Mouse (Mus musculus): ENCODE data around the gene Pxmp4. TPM values are rescaled to one million over a fixed set of nuclear protein-coding genes. Genes with fewer than 3 reads are reported as not detected.
A peak's percentile ranks its signal among the peaks of the same experiment; 100 is the strongest.

Gene Pxmp4
- 21.4 and 23.5 TPM in 2 replicates for polyA plus RNA-seq (2014; fragmentation: Nextera tagmentation; extraction: Ambion mirVana)

DNA sequence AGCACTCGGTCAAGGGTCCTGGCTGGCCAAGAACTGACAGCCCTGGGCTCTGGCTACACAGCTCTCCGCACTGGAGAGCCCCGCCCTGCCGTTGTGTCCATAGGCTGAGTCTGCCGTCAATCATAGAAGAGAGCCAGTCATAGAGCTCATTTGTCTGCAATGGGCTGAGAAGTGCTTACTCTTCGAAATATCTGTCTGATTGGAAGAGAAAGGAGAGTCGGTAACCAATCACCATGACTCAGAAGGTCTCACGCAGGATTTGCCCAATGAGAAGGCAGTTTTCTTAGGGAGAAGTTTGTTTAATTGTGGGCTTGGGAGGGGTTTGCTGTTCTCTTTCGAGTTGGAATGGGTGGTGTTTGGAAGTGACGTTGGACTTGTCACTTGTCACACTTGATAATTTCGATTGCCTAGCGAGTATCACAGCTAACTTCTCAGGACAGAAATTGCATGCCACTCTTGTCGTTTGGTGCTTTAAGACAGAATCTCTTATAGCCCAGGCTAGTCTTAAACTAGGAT, at the start of gene Pxmp4:
Pxmp4 (minus strand) TSS at position 71 of the 516 bp plus-strand sequence.
- H3K36me3 ChIP-seq (ENCODE audit: control insufficient read depth, insufficient read depth, low read length), result no peaks in the 10 kb centered on the region
- H3K4me3 ChIP-seq (ENCODE audit: low read depth, low read length), result peak within 1 kb of the TSS; percentile 81
- H3K9me3 ChIP-seq (replicated peaks; ENCODE audit: control insufficient read depth, low read length), result no peaks in the 10 kb centered on the region
- ATAC-seq (replicated peaks; ENCODE audit: insufficient number of reproducible peaks, low FRiP score, low TSS enrichment), result peak; percentile 100
- no peaks in the 10 kb centered on the region for H3K4me1 ChIP-seq (ENCODE audit: control insufficient read depth, insufficient read depth, low read length)
- H3K27ac ChIP-seq (ENCODE audit: low read depth, low read length), result peak within 1 kb of the TSS; percentile 65
- H3K27me3 ChIP-seq (ENCODE audit: control insufficient read depth, insufficient read depth, low read length), result peaks cover 4% of the 10 kb centered on the region; the same call in 1 of the 2 replicates
- H3K4me2 ChIP-seq, result peak within 1 kb of the TSS; percentile 66
- WGBS (ENCODE audit: insufficient replicate concordance), result under 1% methylated on average over 13 of the region's 13 CpGs
- peak within 1 kb of the TSS; percentile 91 for H3K9ac ChIP-seq (ENCODE audit: low read depth, low read length)

DNA sequence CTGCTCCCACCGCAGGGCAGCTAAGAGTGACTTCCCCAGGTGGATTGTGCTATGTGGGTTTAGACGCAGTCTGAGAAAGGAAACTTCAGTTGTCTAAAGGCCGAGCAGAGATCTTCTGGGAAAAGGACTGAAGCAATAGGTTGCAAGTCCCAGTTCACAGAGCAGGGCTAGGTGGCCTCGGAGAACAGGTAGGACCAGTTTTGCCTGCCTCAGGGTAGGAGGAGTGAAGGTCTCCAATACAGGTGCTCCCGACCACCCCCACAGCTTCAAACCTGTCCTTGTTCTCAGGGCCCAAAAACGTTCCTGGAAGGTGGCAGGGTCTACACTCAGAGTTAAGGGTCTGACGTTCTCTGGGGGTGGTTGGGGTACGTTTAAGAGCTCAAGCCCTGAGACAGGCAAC, 47.9 kb upstream of the Pxmp4 start, which contains the start of gene Chmp4b:
Chmp4b (plus strand) TSS at position 343 of the 400 bp plus-strand sequence.
- H3K36me3 ChIP-seq (ENCODE audit: control insufficient read depth, insufficient read depth, low read length), result no peaks in the 10 kb centered on the region
- 0 out of 2 replicates have a peak, but pooled peaks cover 3% of the 10 kb centered on the region for H3K4me1 ChIP-seq (ENCODE audit: control insufficient read depth, insufficient read depth, low read length)
- H3K9ac ChIP-seq (ENCODE audit: low read depth, low read length), result no peak within 1 kb of the TSS
- no peaks in the 10 kb centered on the region for H3K27me3 ChIP-seq (ENCODE audit: control insufficient read depth, insufficient read depth, low read length)
- no peak within 1 kb of the TSS for H3K27ac ChIP-seq (ENCODE audit: low read depth, low read length)
- H3K9me3 ChIP-seq (replicated peaks; ENCODE audit: control insufficient read depth, low read length), result no peaks in the 10 kb centered on the region
- no peak for ATAC-seq (replicated peaks; ENCODE audit: insufficient number of reproducible peaks, low FRiP score, low TSS enrichment)
- no peak within 1 kb of the TSS for H3K4me3 ChIP-seq (ENCODE audit: low read depth, low read length)
- WGBS (ENCODE audit: insufficient replicate concordance), result 50% methylated on average over 8 of the region's 8 CpGs
- H3K4me2 ChIP-seq, result no peak within 1 kb of the TSS

DNA sequence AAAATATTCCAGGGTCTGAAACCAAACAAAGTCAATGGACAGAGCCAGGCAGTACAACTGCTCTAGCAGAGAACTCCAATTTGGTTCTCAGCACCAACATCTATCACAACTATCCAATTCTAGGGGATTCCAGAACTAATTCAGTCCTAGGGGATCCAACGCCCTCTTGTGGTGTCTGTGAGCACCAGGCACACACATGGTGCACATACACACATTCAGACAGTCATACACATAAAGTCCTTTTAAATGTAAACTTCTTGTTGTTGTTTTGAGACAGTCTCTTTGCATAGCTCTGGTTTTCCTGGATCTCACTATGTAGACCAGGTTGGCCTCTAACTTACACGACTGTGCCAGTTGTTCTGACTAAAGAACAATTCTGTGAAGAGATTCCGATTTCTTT, 46.9 kb upstream of the Pxmp4 start:
- Histone ChIP-seq H3K9ac (ENCODE audit: low read depth, low read length) (no peak overlapping the region), H3K4me1 (ENCODE audit: control insufficient read depth, insufficient read depth, low read length) (no peaks in the 10 kb centered on the region), H3K27ac (ENCODE audit: low read depth, low read length) (no peak overlapping the region), H3K4me3 (ENCODE audit: low read depth, low read length) (no peak overlapping the region), H3K9me3 (replicated peaks; ENCODE audit: control insufficient read depth, low read length) (no peaks in the 10 kb centered on the region), H3K27me3 (ENCODE audit: control insufficient read depth, insufficient read depth, low read length) (no peaks in the 10 kb centered on the region), H3K36me3 (ENCODE audit: control insufficient read depth, insufficient read depth, low read length) (peaks cover 4% of the 10 kb centered on the region; the same call in 1 of the 2 replicates), H3K4me2 (no peak overlapping the region)
- WGBS (ENCODE audit: insufficient replicate concordance), result 80% methylated on average over 3 of the region's 3 CpGs
- ATAC-seq (replicated peaks; ENCODE audit: insufficient number of reproducible peaks, low FRiP score, low TSS enrichment), result no peak

DNA sequence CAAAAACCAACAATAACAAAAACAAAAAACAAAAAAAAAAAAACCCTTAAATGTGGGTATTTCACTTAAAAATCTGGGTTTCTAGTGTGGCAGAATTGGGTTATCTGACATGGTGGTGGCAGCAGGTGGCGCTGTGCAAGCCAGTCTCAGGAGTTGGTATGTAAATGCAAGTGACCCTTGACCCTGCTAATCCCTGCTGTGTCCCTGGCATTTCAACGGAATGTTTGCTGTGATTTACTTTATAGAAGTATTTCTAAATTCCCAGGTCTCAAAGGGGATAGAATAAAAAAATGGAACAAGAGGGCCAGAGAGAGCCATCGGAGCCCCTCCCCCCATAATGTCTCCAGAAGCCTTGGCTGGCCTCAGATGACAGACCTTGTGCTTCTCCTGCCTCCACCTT, 44.6 kb upstream of the Pxmp4 start:
- no peak overlapping the region for H3K4me3 ChIP-seq (ENCODE audit: low read depth, low read length)
- no peaks in the 10 kb centered on the region for H3K9me3 ChIP-seq (replicated peaks; ENCODE audit: control insufficient read depth, low read length)
- ATAC-seq (replicated peaks; ENCODE audit: insufficient number of reproducible peaks, low FRiP score, low TSS enrichment), result no peak
- no peaks in the 10 kb centered on the region for H3K4me1 ChIP-seq (ENCODE audit: control insufficient read depth, insufficient read depth, low read length)
- 36% methylated on average over 3 of the region's 3 CpGs for WGBS (ENCODE audit: insufficient replicate concordance)
- no peak overlapping the region for H3K27ac ChIP-seq (ENCODE audit: low read depth, low read length)
- peaks cover 7% of the 10 kb centered on the region; the same call in 1 of the 2 replicates for H3K36me3 ChIP-seq (ENCODE audit: control insufficient read depth, insufficient read depth, low read length)
- no peak overlapping the region for H3K4me2 ChIP-seq
- H3K9ac ChIP-seq (ENCODE audit: low read depth, low read length), result no peak overlapping the region
- H3K27me3 ChIP-seq (ENCODE audit: control insufficient read depth, insufficient read depth, low read length), result no peaks in the 10 kb centered on the region

DNA sequence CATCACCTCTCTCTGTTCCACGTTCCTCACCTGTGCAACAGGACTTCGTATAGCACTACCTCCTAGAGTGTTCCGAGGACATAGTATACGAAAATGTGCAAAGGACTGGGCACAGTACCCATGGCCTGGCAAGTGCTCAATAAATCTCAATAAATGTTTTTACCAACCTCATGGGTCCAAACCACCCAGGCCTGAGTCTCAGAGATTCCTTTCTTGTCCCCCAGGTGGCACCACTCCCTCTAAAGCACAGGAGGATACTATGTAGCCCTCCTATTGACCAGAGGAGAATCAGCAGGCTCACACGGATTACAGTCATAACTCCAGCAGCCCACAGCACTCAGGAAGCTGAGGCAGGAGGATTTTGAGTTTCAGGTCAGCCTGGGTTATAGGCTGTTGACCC, 43.1 kb upstream of the Pxmp4 start:
- ATAC-seq (replicated peaks; ENCODE audit: insufficient number of reproducible peaks, low FRiP score, low TSS enrichment), result no peak
- no peaks in the 10 kb centered on the region for H3K27me3 ChIP-seq (ENCODE audit: control insufficient read depth, insufficient read depth, low read length)
- 77% methylated on average over 5 of the region's 5 CpGs for WGBS (ENCODE audit: insufficient replicate concordance)

DNA sequence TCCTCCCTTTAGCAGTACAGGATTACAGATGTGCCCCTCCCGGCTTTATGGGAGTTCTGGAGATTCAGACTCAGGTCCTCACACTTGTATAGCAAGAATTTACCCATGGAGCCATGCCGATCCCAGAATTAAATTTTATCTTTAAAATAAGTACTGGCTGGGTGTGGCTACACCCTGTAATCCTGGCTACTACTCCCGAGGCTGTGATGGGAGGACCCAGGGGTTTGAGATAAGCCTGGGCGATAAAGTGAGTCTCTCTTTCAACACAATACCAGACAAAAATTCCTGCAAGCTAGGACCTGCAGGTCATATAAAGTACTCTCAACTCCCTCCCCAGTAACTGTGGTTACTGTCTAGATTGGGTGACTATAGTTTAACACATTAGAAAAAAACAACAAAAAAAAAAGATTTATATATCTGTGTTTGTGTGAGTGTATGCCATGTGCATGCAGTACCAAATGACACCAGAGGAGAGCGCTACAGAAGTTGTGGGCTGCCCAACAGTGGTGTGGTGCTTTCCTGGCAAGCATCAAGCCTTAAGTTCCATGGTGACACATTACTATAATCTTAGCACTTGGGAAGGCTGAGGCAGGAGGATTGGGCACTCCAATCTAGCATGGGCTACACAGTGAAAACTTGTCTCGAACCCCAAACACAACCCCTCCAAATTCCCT, 39.3 kb upstream of the Pxmp4 start:
- Histone ChIP-seq H3K27ac (ENCODE audit: low read depth, low read length) (no peak overlapping the region), H3K4me1 (ENCODE audit: control insufficient read depth, insufficient read depth, low read length) (0 out of 2 replicates have a peak, but pooled peaks cover 3% of the 10 kb centered on the region), H3K27me3 (ENCODE audit: control insufficient read depth, insufficient read depth, low read length) (no peaks in the 10 kb centered on the region), H3K4me3 (ENCODE audit: low read depth, low read length) (no peak overlapping the region), H3K36me3 (ENCODE audit: control insufficient read depth, insufficient read depth, low read length) (peaks cover 16% of the 10 kb centered on the region), H3K9me3 (replicated peaks; ENCODE audit: control insufficient read depth, low read length) (no peaks in the 10 kb centered on the region), H3K9ac (ENCODE audit: low read depth, low read length) (no peak overlapping the region), H3K4me2 (no peak overlapping the region)
- WGBS (ENCODE audit: insufficient replicate concordance), result 60% methylated on average over 6 of the region's 6 CpGs
- ATAC-seq (replicated peaks; ENCODE audit: insufficient number of reproducible peaks, low FRiP score, low TSS enrichment), result no peak

More for the DNA sequence above, 43.1 kb upstream of the Pxmp4 start:
- Histone ChIP-seq H3K27ac (ENCODE audit: low read depth, low read length) (no peak overlapping the region), H3K9me3 (replicated peaks; ENCODE audit: control insufficient read depth, low read length) (no peaks in the 10 kb centered on the region), H3K4me2 (no peak overlapping the region), H3K36me3 (ENCODE audit: control insufficient read depth, insufficient read depth, low read length) (peaks cover 7% of the 10 kb centered on the region; the same call in 1 of the 2 replicates), H3K4me1 (ENCODE audit: control insufficient read depth, insufficient read depth, low read length) (0 out of 2 replicates have a peak, but pooled peaks cover 3% of the 10 kb centered on the region), H3K4me3 (ENCODE audit: low read depth, low read length) (no peak overlapping the region), H3K9ac (ENCODE audit: low read depth, low read length) (no peak overlapping the region)

DNA sequence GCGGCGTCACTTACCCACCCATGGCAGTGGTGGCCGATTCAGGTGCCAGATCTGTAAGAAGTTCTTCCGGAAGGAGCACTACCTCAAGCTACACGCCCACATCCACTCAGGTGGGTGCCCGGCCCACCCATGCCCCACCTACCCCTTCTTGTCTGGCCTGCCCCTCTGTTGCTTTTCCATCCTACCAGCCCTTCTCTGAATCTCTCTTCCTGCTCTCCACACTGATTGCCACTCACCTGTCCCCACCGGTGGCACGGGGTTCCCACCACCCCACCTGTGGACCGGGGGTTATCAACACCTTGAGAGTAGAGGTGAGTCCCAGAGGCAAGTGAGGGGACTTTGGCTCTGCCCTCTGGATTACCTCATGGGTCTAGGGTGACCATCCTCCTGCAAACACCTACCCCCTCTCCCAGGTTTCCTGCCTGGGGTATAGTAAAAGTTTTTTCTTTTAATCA, 38.5 kb upstream of the Pxmp4 start:
- Histone ChIP-seq H3K27me3 (ENCODE audit: control insufficient read depth, insufficient read depth, low read length) (no peaks in the 10 kb centered on the region), H3K9me3 (replicated peaks; ENCODE audit: control insufficient read depth, low read length) (no peaks in the 10 kb centered on the region), H3K27ac (ENCODE audit: low read depth, low read length) (no peak overlapping the region), H3K9ac (ENCODE audit: low read depth, low read length) (no peak overlapping the region), H3K4me1 (ENCODE audit: control insufficient read depth, insufficient read depth, low read length) (0 out of 2 replicates have a peak, but pooled peaks cover 3% of the 10 kb centered on the region), H3K4me3 (ENCODE audit: low read depth, low read length) (no peak overlapping the region), H3K36me3 (ENCODE audit: control insufficient read depth, insufficient read depth, low read length) (peaks cover 17% of the 10 kb centered on the region), H3K4me2 (no peak overlapping the region)
- no peak for ATAC-seq (replicated peaks; ENCODE audit: insufficient number of reproducible peaks, low FRiP score, low TSS enrichment)
- WGBS (ENCODE audit: insufficient replicate concordance), result 93% methylated on average over 9 of the region's 9 CpGs

DNA sequence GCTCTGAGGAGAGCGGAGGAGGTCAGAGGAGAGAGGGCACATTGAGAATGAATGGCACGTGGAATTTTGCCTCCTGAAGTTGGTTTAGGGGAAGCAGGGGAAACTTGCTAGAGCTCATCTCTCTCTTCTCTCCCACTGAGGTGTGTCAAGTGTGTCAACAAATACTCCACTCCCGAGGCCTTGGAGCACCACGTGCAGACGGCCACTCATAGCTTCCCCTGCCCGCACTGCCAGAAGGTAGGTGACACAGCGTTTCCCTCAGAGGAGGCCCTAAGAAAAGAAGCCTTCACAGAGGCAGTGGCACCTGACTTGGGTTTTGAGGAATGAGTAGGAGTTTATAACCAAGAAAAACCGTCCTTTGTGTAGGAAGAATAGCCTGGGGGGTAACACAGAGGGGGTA, 37.7 kb upstream of the Pxmp4 start:
- Histone ChIP-seq H3K27ac (ENCODE audit: low read depth, low read length) (no peak overlapping the region), H3K4me3 (ENCODE audit: low read depth, low read length) (no peak overlapping the region), H3K9me3 (replicated peaks; ENCODE audit: control insufficient read depth, low read length) (no peaks in the 10 kb centered on the region), H3K36me3 (ENCODE audit: control insufficient read depth, insufficient read depth, low read length) (peaks cover 17% of the 10 kb centered on the region), H3K4me1 (ENCODE audit: control insufficient read depth, insufficient read depth, low read length) (0 out of 2 replicates have a peak, but pooled peaks cover 3% of the 10 kb centered on the region), H3K27me3 (ENCODE audit: control insufficient read depth, insufficient read depth, low read length) (no peaks in the 10 kb centered on the region), H3K4me2 (no peak overlapping the region), H3K9ac (ENCODE audit: low read depth, low read length) (no peak overlapping the region)
- 80% methylated on average over 8 of the region's 8 CpGs for WGBS (ENCODE audit: insufficient replicate concordance)
- ATAC-seq (replicated peaks; ENCODE audit: insufficient number of reproducible peaks, low FRiP score, low TSS enrichment), result no peak

Data from heart, embryonic 11.5 days (tissue).